Mouse (Mus musculus) G1E-ER4 (cell line): ENCODE measurements around the gene Ralgps2. TPM values are rescaled to one million over a fixed set of nuclear protein-coding genes. Genes with fewer than 3 reads are reported as not detected.

Experiments used
- GATA1 ChIP-seq: IDR thresholded peaks from one replicate; pipeline ENCODE4 v1.8.0; 2012; ENCODE audit warnings: low read length, inconsistent platforms
- polyA plus RNA-seq: library from polyadenylated mRNA; stranded (reverse); fragments of >175 nt; gene quantifications from 2 replicates; pipeline ENCODE4 v1.2.3, GENCODE M21; 2012

The Ralgps2 gene
- polyA plus RNA-seq, 1 experiment: 26.5 TPM

GRCm38 (mm10) chr1:156963871-156964585, 24.6 kb upstream of the Ralgps2 start:
- TF ChIP-seq GATA1: no peak

DNA sequence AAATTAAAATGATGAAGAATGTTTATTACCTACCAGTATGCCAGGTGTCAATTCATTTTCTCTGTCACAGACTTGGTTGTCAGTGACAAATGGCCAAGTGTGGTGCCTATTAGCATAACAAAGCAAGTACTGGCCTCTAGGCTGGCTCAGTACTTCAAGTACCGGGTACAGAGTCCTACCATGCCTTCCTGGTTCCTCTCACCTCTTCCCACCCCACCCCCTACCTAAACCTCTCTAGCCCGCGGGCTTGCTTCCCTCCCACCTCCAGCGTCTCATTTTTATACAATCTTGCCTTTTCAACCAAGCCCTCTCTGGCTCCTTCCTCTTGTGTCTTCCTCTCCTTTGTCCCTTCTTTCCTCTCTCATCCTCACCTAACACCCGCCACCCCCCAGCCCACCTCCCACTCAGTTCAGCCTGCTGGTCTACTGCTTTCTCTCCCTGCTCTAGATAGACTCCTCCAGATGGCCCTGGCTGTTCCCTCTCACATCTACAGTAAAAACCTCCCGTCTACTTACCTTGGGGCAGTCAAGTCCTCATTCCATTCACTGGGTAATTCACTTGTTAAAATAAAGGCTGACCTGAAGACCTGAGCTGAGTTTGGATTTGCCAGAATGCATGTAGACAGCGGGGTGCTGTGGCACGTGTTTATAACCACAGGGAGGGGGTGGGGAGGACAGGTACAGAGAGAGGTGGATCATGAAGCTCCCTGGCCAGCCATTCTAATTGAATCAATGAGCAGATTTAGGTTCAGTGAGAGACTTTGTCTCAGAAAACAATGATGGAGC, 22.2 kb upstream of the Ralgps2 start:
- TF ChIP-seq GATA1: no peak

- TF ChIP-seq GATA1: no peak
Measured at GRCm38 (mm10) chr1:156959004-156959403, 19.6 kb upstream of the Ralgps2 start.

- no peak for TF ChIP-seq GATA1
Measured at GRCm38 (mm10) chr1:156957360-156957759, 17.9 kb upstream of the Ralgps2 start.

DNA sequence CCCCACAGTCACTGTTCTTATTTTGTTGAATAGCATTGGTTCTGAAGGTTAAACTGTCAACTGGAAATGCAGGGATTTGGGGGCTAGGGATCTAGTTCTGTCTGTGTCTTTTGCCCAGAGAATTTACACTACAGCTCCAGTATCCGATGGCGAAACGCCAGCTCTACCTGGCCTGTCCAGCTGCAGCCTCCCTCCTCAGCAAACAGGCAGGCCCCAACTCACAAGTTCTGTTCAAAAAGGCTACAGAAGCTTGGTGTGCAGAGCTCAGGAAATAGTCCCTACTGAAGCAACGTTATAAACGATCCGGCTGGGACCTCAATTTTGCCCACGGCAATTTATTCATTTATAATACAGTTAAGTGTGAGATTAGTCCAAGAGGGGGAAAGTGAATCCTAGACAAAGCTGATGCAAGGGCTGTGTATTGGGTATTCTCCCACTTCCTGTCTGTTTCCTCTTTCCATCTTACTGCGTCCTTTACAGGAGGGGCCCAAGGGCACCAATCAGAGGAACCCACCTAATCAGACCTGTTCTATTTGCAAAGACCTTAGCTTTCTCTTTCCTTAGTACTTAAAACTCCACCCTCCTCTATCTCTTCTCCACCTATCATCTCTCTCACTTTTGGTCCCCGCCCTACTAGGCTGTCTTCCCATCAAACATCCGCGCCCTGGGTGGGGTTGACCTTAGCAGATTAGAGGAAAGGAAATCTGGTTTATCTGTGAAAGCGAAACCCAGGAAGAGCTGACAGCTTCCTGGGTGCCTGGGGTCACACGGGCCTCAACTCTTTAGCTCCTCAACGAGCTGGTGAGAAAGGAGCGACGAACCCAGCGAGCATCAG, 16.7 kb upstream of the Ralgps2 start:
- no peak for TF ChIP-seq GATA1

DNA sequence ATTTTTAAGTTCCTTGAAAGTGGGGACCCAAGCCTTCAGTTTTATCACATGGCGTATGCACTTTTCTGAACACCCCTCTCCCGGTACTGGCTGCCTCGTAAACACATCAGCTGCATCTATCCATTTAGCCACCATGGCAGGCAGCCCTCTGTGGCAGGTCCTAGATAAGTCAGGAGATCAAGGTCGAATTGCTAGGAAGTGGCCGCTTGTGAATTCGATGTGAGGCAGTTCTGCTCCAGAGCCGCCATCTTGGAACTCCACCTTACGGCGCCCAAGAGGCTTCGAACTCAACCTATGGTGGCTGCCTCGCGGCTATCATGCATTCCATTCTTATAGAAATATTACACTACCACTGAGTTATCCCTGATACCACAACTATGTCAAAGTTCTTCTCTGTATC, 14.8 kb upstream of the Ralgps2 start:
- no peak for TF ChIP-seq GATA1

DNA sequence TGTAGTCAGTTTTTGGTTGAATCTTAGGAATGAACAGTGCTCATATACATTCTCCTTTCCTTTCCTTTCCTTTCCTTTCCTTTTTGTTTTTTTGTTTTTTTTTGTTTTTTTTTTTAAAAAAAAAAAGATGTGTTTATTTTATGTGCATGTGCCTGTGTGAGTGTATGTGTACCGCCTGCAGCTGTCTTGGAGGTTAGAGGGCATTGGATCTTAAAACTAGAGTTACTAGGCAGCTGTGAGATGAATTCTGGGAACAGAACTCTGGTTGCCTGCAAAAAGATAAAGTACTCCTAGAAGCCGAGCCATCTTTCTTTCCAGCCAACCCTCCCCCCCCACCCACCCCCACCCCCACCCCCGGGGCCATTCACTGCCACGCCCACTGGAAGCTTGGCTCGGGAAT, 10.9 kb upstream of the Ralgps2 start:
- TF ChIP-seq GATA1: no peak

GRCm38 (mm10) chr1:156940584-156940983, 1.2 kb upstream of the Ralgps2 start:
- no peak for TF ChIP-seq GATA1

- TF ChIP-seq GATA1: no peak
Measured at GRCm38 (mm10) chr1:156940142-156940522, 706 bp upstream of the Ralgps2 start.

DNA sequence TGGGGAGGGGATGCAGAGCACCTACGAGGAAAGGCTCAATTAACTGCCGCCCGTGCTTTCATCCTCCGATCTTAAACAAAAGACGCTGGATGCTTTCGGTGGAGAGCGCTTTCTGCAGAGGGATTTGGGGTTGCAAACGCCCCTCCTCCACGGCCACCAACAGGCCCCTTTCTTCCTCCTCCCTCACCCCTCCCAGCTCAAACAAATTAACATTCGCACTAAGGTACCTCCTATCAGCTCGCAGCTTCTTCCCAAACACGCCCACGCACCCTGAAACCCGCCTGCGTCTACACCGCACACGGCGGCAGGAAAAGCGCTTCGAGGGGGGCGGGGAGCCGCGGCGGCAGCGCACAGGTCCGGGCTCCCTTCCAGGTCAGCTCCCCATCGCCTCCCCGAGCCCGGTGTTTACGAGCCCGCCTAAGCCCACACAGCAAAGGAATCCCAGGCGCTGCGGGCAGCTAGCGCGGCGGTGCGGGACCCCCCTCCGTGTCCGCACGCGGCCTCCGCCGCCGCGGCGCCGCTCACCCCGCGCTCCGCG, 652 bp downstream of the Ralgps2 start:
- no peak for TF ChIP-seq GATA1

- TF ChIP-seq GATA1: no peak
Measured at GRCm38 (mm10) chr1:156937436-156937835, 2.0 kb downstream of the Ralgps2 start.

GRCm38 (mm10) chr1:156933712-156934111, 5.7 kb downstream of the Ralgps2 start:
- TF ChIP-seq GATA1: no peak

GRCm38 (mm10) chr1:156932036-156932774, 7.2 kb downstream of the Ralgps2 start:
- no peak for TF ChIP-seq GATA1

GRCm38 (mm10) chr1:156931106-156931870, 8.1 kb downstream of the Ralgps2 start:
- TF ChIP-seq GATA1: no peak
